Mouse (Mus musculus) adrenal gland, adult (tissue): Measurements from ENCODE around the gene Kcnj15.

Experiments used
- DNase-seq, 2 experiments: peaks; one replicate each; pipeline ENCODE4 v3.0.0; 2022 to 2023; ENCODE audit warnings: low spot score in 1 of 2; ENCODE audit not compliant: inconsistent age in 2 of 2

Kcnj15 gene

GRCm38 (mm10) chr16:95257266-95257894, at the start of gene Kcnj15:
Gene Kcnj15, plus strand, starts transcription at chr16:95257558.
- no peak for DNase-seq

GRCm38 (mm10) chr16:95208243-95208642, 49.1 kb upstream of the Kcnj15 start:
- DNase-seq, result no peak

GRCm38 (mm10) chr16:95209011-95209466, 48.3 kb upstream of the Kcnj15 start:
- peak; percentile 76 to 90 for DNase-seq

- DNase-seq, result no peak
Observed at GRCm38 (mm10) chr16:95214251-95215197, 42.8 kb upstream of the Kcnj15 start.

- DNase-seq, result no peak
Observed at GRCm38 (mm10) chr16:95215782-95216181, 41.6 kb upstream of the Kcnj15 start.

DNA sequence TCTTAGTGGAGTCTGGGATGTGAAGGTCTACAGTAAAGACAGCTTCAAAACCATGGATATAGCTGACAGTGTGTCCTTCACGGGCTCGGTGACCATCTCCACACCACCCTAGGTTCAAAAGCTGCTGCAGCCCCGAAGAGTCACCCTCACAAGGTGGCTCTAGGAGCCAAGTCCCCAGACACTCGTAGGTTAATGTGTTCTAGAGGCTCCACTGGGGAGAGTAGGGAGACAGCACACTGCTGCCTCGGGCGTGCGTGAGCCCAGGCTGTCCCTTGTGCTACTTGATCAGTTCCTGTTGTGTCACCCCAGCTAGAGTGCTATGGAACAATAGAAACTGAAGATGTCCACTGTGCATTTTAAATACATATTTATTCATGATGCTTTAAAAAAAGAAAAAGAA, 41.0 kb upstream of the Kcnj15 start:
- no peak for DNase-seq

DNA sequence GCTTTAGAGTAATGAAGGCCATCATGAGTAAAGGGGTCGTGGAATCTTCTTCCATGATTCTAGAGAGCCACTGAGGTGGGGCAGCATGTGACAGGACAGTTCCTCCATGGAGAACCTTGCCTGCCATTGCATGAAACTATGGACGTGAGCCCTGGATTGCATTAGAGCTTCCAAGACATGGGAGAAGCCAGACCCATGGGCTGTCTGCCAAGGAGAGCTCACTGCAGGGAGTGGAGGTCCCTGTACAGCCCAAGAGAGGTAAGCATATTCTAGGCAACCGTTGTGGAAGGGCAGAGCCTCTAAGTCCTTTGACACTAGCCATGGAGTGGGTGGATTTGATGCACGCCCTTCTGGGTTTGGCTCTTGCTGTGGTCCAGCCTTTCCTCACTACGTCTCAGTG, 40.5 kb upstream of the Kcnj15 start:
- no peak for DNase-seq

DNA sequence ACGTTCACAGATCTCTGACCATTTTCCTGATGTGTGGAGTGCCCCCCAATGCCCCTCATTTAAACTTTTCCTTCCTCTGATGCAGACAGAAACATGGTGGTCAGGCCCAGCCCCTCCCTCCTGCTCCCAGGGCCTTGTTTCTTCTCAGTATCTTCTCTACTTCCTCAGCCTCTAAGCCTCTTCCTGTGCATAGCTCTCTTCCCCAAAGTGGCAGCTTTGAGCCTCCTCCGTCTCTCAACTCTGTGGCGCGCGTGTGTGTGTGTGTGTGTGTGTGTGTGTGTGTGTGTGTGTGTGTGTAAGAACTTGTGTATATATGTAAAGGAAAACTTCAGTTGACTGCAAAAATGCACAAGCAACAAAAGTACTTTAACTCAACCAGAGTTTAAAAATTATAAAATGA, 38.6 kb upstream of the Kcnj15 start:
- DNase-seq, result no peak

DNA sequence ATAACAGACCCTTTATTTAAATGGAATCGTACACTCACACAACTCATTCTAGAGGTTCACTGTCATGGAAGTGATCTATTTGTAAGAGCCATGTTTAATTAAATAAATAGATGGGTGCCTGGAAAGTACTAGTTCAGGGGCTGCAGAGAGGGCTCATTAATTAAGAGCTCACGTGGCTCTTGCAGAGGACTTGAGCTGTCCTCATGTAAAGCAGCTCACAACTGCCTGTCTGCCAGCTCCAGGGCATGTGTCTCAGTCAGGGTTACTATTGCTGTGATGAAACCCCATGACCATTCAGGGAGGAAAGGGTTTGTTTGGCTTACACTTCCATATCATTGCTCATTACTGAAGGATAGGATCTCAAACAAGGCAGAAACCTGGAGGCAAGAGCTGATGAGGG, 37.9 kb upstream of the Kcnj15 start:
- no peak for DNase-seq

GRCm38 (mm10) chr16:95221051-95221450, 36.3 kb upstream of the Kcnj15 start:
- no peak for DNase-seq

GRCm38 (mm10) chr16:95222026-95222718, 35.2 kb upstream of the Kcnj15 start:
- no peak for DNase-seq

DNA sequence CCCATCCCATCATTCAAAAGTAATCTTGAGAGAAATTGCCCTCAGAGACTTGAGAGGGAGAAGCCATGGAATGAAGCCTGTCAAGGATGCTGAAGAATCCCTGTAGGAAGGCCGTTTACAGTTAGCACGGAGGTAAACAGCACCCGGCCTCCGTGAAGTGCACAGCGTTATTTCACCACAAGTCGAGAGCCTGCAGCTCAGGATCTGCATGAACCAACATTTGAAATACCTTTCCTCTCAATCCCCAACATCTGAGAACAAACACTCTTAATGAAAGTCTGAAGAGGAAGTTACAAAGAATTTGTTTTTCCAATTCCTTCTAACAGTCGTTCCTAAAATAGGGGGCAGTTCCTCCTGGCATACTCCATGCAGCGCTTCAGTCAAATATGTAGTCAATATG, 33.9 kb upstream of the Kcnj15 start:
- no peak for DNase-seq

- DNase-seq, result no peak
Observed at GRCm38 (mm10) chr16:95225285-95225684, 32.1 kb upstream of the Kcnj15 start.

DNA sequence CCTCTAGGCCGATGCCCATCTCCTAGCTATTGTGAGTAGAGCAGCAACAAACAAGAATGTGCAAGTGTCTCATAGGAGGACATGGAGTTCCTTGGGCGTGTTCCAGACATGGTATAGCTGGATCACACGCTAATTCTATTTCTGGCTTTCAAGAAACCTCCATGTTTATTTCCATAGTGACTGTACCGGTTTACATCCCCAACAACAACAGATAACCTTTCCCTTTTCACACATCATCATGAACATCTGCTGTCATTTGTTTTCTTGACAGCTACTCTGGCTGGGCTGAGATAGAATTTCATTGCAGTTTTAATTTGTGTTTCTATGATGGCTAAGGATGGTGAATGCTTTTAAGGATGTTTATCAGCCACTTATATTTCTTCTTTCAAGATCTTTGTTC, 25.6 kb upstream of the Kcnj15 start:
- DNase-seq, result no peak

DNA sequence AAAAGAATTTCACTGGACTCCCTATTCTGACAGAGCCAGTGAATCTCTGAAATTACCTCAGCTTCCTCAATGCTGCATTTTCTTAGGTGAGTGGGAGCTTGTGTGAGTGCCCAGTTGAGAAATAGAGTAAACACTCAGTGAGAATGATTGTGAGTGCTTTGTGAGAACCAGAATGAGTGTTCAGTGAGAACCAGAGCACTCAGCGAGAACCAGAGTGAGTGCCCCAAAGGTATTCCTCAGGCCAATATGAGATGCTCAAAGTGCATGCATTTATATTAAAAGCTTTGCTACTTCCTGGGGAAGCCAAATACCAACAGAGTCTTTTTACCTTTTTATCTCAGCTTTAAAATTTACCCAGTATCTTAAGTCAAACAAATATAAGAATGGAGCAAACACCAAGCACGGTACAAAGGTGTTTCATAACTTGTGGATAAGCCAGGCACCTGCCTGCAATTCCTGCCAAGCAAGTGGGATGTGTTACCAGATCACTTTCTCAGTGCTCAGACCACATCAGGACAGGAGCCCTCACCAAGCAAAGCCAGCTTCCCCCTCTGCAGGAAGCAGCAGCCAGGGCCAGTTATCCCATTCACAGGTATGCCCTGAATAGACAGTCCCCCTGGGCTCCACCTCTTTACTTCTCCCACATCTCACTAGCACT, 22.3 kb upstream of the Kcnj15 start:
- no peak for DNase-seq

DNA sequence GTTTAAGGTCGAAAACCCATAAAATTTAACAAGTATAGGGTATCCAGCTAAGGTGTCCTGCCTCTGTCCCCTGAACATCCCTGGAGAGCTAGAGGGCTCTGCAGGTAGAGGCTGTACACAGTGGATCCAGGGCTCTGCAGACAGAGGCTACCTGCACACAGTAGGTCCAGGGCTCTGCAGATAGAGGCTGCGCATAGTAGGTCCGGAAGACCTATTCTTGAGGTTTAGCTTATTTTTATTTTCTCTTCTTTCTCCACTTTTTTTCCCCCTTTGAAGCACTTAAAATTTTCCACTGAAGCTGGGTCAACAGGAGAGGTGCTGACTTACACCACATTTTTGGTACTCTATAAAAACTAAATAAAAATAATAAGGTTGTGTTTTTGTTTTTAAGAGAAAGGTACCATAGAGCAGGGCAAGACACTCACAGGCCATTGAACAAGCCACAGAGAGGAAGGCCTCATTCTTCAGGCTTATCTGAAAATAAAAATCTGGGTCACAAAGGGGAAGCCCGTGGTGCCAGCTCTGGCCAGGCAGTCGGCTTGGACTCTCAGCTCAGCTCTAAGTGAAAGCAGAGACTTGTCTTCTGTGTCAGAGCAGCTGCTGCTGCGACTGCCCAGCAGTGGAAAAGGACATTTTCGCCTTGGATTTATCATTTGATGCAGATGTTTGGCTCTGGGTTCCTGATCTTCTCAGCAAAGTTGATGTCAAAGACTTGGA, 18.0 kb upstream of the Kcnj15 start:
- DNase-seq, result no peak

DNA sequence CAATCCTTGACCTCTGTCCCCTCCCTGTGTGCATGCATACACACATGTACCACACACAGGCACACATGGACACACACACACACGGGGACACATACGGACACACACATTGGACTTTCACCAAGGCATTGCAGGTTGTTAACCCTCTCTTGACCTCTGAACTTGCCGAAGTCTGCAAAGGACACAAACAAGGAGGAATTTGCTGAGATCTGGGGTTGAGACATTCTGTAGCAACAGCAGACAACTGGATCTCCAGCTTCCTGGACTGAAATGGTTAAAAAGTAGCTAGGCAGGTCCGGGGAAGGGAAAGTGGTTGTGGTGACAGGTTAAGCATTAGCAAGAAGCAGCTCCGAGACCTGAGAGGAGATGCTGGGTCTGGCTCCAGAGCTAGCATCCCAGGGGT, 16.7 kb upstream of the Kcnj15 start:
- no peak for DNase-seq

DNA sequence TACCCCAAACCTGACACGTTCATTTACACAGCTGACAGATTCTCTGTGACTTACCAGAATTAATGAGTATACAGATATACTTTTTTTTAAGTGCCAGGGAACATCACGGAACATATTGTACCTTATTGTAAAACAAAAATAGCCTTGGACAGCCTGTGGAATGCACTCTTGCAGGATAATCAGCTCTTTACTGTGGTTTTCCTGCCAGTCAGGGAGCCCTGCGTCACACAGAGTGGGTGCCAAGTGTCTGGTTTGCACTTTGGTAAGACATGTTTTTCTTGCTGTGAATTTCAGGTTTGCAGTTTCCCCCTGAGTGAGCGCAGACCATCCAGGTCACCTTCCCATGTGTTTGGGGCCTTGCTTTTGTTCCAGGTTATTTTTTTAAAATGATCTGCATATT, 15.8 kb upstream of the Kcnj15 start:
- no peak for DNase-seq

GRCm38 (mm10) chr16:95242114-95242513, 15.2 kb upstream of the Kcnj15 start:
- no peak for DNase-seq

GRCm38 (mm10) chr16:95243401-95243800, 14.0 kb upstream of the Kcnj15 start:
- no peak for DNase-seq
